Mouse (Mus musculus): ENCODE measurements around the gene Cenpe. TPM values are rescaled to one million over a fixed set of nuclear protein-coding genes. Genes with fewer than 3 reads are reported as not detected.
A peak's percentile ranks its signal among the peaks of the same experiment; 100 is the strongest.
"Not testable (repeated sequence)": the region's sequence is repeated elsewhere in the genome, so short reads cannot be mapped to it uniquely, and the experiment has no call there.

The Cenpe gene
- polyA plus RNA-seq (2014; fragmentation: Nextera tagmentation; extraction: Ambion mirVana) = 27.9 and 30.8 TPM in 2 replicates

DNA sequence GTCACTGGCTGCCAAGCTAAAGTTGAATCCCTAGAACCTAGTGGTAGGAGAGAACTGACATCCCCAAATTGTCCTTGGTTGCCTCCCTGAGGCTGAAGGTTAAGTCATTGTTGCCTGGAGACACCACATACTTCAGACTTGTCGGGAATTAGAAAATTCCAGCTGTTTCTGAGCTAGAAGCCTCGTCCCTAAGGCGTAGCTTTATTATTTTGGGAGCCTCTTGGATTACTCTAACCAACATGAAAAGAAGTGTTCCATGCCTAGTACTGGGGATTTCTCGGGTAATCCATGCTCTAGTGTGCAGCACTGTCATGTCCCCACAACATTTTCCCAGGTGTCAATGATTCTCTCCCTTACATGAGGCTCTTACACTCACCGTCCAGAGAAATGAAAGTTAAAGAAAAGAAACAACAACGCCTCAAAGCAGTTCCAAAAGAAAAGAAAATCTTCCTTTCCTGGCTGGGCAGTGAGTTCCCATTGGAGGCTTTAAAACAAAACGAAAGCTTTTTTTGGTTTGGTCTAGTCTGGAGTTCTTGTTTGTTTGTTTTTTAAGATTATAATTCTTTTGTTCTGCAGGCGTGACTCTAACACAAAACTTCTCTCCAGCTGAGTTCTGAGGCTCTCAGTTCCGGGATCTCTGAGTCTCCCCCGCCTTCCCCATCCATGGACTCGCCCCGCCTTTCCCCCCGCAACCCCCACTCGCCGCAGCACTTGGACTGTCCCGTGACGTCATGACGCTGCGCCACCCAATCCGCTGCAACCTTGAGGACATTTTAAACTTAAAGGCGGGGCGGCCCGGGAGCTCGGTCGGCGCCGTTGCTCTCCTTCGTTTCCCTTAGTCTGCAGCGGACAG lies at the start of gene Cenpe:
Gene Cenpe, plus strand, starts transcription at position 733 of the 853 bp plus-strand sequence.
- H3K4me2 ChIP-seq (ENCODE audit: low read length) = peak within 1 kb of the TSS; percentile 76
- H3K27me3 ChIP-seq (replicated peaks; ENCODE audit: control insufficient read depth, insufficient read depth, low read length) = no peaks in the 10 kb centered on the region
- H3K4me1 ChIP-seq (replicated peaks; ENCODE audit: control insufficient read depth, insufficient read depth, low read length) = peaks cover 6% of the 10 kb centered on the region; the same call in 1 of the 2 replicates
- WGBS = 2% methylated on average over 29 of the region's 29 CpGs
- peak within 1 kb of the TSS; percentile 71 for H3K9ac ChIP-seq (ENCODE audit: low read length)
- ATAC-seq (replicated peaks; ENCODE audit: low FRiP score, low TSS enrichment, low read depth) = peak; percentile 96
- peak; percentile 98 for DNase-seq (ENCODE audit: low spot score)
- H3K36me3 ChIP-seq (ENCODE audit: control insufficient read depth, insufficient read depth, low read length) = peaks cover 17% of the 10 kb centered on the region
- no peaks in the 10 kb centered on the region for H3K9me3 ChIP-seq (ENCODE audit: control insufficient read depth, low read length)
- H3K27ac ChIP-seq (ENCODE audit: low read depth) = peak within 1 kb of the TSS; percentile 43
- peak within 1 kb of the TSS; percentile 97 for H3K4me3 ChIP-seq (ENCODE audit: low read depth, low read length)

GRCm38 (mm10) chr3:135171898-135172446 lies 40.4 kb upstream of the Cenpe start:
- 61% methylated on average over 3 of the region's 3 CpGs for WGBS
- H3K9ac ChIP-seq (ENCODE audit: low read length) = no peak overlapping the region
- no peaks in the 10 kb centered on the region for H3K36me3 ChIP-seq (ENCODE audit: control insufficient read depth, insufficient read depth, low read length)
- H3K4me2 ChIP-seq (ENCODE audit: low read length) = no peak overlapping the region
- no peaks in the 10 kb centered on the region for H3K4me1 ChIP-seq (replicated peaks; ENCODE audit: control insufficient read depth, insufficient read depth, low read length)
- ATAC-seq (replicated peaks; ENCODE audit: low FRiP score, low TSS enrichment, low read depth) (no peak), DNase-seq (ENCODE audit: low spot score) (no peak)
- H3K27ac ChIP-seq (ENCODE audit: low read depth) = no peak overlapping the region
- no peaks in the 10 kb centered on the region for H3K27me3 ChIP-seq (replicated peaks; ENCODE audit: control insufficient read depth, insufficient read depth, low read length)
- no peaks in the 10 kb centered on the region for H3K9me3 ChIP-seq (ENCODE audit: control insufficient read depth, low read length)
- H3K4me3 ChIP-seq (ENCODE audit: low read depth, low read length) = no peak overlapping the region

DNA sequence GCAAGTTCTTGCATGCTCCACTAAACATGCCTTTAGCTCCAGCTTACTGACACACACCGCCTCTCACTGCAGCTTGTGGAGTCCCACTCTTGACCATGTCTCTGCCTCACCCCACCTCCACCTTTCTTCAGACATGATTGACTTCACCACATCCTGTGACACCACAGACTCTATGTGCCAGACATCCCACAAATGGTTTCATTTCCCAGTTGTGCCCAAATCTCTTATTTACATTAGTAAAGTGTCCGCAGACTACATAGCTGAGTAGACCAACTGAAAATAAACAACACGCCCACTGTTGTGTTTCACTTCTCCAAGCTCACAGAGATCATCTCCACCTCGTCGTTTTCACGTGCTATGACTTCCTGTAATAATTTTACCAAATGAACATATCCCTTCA lies 20.5 kb upstream of the Cenpe start:
- DNase-seq (ENCODE audit: low spot score) = no peak
- 75% methylated on average over 6 of the region's 6 CpGs for WGBS

GRCm38 (mm10) chr3:135198051-135198450 lies 14.3 kb upstream of the Cenpe start:
- not testable (repeated sequence) for H3K4me3 ChIP-seq (ENCODE audit: low read depth, low read length)

More for the DNA sequence above, 20.5 kb upstream of the Cenpe start:
- Histone ChIP-seq H3K4me1 (replicated peaks; ENCODE audit: control insufficient read depth, insufficient read depth, low read length) (no peaks in the 10 kb centered on the region), H3K36me3 (ENCODE audit: control insufficient read depth, insufficient read depth, low read length) (no peaks in the 10 kb centered on the region), H3K27ac (ENCODE audit: low read depth) (no peak overlapping the region), H3K4me2 (ENCODE audit: low read length) (no peak overlapping the region), H3K9ac (ENCODE audit: low read length) (no peak overlapping the region), H3K9me3 (ENCODE audit: control insufficient read depth, low read length) (no peaks in the 10 kb centered on the region), H3K4me3 (ENCODE audit: low read depth, low read length) (no peak overlapping the region), H3K27me3 (replicated peaks; ENCODE audit: control insufficient read depth, insufficient read depth, low read length) (no peaks in the 10 kb centered on the region)
- ATAC-seq (replicated peaks; ENCODE audit: low FRiP score, low TSS enrichment, low read depth) = no peak

DNA sequence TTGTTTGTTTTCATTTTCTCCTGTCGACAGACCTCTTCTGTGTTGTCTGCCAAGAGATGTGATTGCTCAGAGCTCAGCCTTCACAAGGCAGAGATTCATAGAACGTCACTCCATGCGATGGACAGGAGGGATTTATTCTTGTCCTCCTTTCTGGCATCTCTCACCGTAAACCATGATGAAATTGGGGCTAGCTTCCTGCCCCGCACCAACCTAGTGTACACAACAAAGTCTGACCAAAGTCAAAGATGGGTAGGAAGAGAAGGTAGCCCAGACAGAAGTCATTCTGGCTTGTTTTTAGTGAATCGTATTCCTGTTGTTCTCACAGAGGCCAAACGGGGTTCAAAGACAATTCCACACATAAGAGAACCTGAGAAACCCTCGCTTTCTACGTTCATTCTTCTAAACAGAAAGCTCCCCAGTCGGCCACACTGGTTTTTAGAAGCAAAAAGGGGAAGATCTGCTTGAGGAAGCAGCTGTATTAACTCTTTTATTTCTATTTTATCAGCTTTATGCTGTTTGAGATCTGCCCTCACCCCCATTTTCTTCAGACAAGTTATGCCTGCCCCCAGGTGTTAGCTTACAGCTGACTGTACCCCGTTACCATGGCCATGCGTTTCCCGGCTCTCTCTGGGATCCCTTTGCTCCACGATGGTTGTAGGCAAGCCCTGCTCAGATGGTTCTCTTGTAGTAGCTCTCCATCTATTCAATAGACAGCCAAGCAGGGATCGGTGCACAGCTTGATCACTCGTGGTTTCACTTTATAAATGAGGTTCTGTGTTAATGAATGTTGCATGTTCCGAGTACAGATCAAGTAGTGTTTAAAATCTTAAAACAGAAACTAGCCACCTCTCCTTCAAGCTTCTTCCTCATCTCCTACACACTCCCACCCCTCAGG lies 11.7 kb upstream of the Cenpe start:
- no peaks in the 10 kb centered on the region for H3K4me1 ChIP-seq (replicated peaks; ENCODE audit: control insufficient read depth, insufficient read depth, low read length)
- no peaks in the 10 kb centered on the region for H3K27me3 ChIP-seq (replicated peaks; ENCODE audit: control insufficient read depth, insufficient read depth, low read length)
- no peak overlapping the region for H3K9ac ChIP-seq (ENCODE audit: low read length)
- H3K4me2 ChIP-seq (ENCODE audit: low read length) = no peak overlapping the region
- DNase-seq (ENCODE audit: low spot score) (no peak), ATAC-seq (replicated peaks; ENCODE audit: low FRiP score, low TSS enrichment, low read depth) (no peak)
- WGBS = 84% methylated on average over 17 of the region's 17 CpGs
- no peaks in the 10 kb centered on the region for H3K9me3 ChIP-seq (ENCODE audit: control insufficient read depth, low read length)
- no peaks in the 10 kb centered on the region for H3K36me3 ChIP-seq (ENCODE audit: control insufficient read depth, insufficient read depth, low read length)
- H3K4me3 ChIP-seq (ENCODE audit: low read depth, low read length) = no peak overlapping the region
- H3K27ac ChIP-seq (ENCODE audit: low read depth) = no peak overlapping the region

More at GRCm38 (mm10) chr3:135198051-135198450, 14.3 kb upstream of the Cenpe start:
- H3K27ac ChIP-seq (ENCODE audit: low read depth); H3K4me1 ChIP-seq (replicated peaks; ENCODE audit: control insufficient read depth, insufficient read depth, low read length); DNase-seq (ENCODE audit: low spot score); H3K27me3 ChIP-seq (replicated peaks; ENCODE audit: control insufficient read depth, insufficient read depth, low read length); H3K4me2 ChIP-seq (ENCODE audit: low read length); ATAC-seq (replicated peaks; ENCODE audit: low FRiP score, low TSS enrichment, low read depth); H3K36me3 ChIP-seq (ENCODE audit: control insufficient read depth, insufficient read depth, low read length); H3K9me3 ChIP-seq (ENCODE audit: control insufficient read depth, low read length); H3K9ac ChIP-seq (ENCODE audit: low read length): not testable (repeated sequence)
- WGBS = 93% methylated on average over 2 of the region's 2 CpGs

DNA sequence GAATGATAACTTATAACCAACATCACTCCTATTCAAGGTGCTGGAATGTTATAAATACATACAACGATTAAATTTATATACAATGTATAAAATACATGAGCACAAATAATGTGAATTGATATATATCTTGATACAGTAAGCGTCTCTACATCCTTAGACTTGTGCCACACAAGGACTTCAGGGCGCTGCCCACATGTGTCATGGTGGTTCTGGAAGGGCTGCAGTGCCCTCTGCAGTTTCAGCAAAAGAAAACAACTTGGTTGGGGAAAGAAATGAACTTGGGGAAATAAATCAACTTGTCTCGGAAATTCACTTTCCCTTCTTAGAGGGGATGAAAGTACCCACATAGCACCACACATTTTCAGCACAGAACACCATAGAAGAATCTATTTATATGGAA lies 5.7 kb upstream of the Cenpe start:
- H3K4me2 ChIP-seq (ENCODE audit: low read length) = no peak overlapping the region

DNA sequence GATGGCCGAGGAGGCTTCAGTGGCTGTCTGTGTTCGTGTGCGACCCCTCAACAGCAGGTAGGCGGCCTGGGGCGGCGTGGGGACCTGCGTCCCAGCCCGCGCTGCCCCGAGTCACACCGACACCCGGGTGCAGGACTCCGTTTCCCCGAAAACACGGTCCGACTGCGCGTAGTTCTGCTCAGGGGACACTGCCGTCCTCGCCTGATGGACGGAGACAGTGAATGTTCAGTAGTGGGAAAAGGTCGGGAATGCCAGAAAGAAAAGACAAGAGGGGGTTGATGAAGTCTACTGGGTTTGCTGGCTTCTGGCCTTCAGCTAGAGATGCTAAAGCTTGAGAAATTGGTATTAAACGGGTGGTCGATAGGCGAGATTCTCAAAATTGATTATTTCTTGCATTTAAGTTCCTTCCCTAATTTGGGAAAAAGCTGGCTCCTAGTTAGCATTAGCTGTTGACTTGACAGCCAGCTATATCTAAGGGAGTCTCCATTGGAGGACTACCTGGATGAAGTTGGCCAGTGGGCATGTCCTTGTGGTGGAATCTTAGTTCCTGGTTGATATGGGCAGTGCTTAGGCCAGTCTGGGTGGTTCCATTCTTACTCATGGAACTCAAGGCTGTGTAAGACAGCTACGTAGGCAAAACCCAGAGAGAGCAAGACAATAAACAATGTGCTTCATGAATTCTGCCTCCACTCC lies 467 bp downstream of the Cenpe start:
- Histone ChIP-seq H3K9ac (ENCODE audit: low read length) (peak overlapping the region; percentile 71), H3K4me1 (replicated peaks; ENCODE audit: control insufficient read depth, insufficient read depth, low read length) (peaks cover 6% of the 10 kb centered on the region; the same call in 1 of the 2 replicates), H3K9me3 (ENCODE audit: control insufficient read depth, low read length) (no peaks in the 10 kb centered on the region), H3K27me3 (replicated peaks; ENCODE audit: control insufficient read depth, insufficient read depth, low read length) (no peaks in the 10 kb centered on the region), H3K27ac (ENCODE audit: low read depth) (no peak overlapping the region), H3K4me3 (ENCODE audit: low read depth, low read length) (peak overlapping the region; percentile 97), H3K4me2 (ENCODE audit: low read length) (peak overlapping the region; percentile 76), H3K36me3 (ENCODE audit: control insufficient read depth, insufficient read depth, low read length) (peaks cover 23% of the 10 kb centered on the region)
- DNase-seq (ENCODE audit: low spot score) (peak; percentile 53), ATAC-seq (replicated peaks; ENCODE audit: low FRiP score, low TSS enrichment, low read depth) (peak; percentile 29; the same call in 1 of the 2 replicates)
- under 1% methylated on average over 26 of the region's 26 CpGs for WGBS

More for the DNA sequence above, 5.7 kb upstream of the Cenpe start:
- no peaks in the 10 kb centered on the region for H3K9me3 ChIP-seq (ENCODE audit: control insufficient read depth, low read length)
- H3K36me3 ChIP-seq (ENCODE audit: control insufficient read depth, insufficient read depth, low read length) = no peaks in the 10 kb centered on the region
- 37% methylated on average over 4 of the region's 4 CpGs for WGBS
- DNase-seq (ENCODE audit: low spot score) = no peak
- no peaks in the 10 kb centered on the region for H3K27me3 ChIP-seq (replicated peaks; ENCODE audit: control insufficient read depth, insufficient read depth, low read length)
- no peak for ATAC-seq (replicated peaks; ENCODE audit: low FRiP score, low TSS enrichment, low read depth)
- H3K27ac ChIP-seq (ENCODE audit: low read depth) = no peak overlapping the region
- no peak overlapping the region for H3K9ac ChIP-seq (ENCODE audit: low read length)
- H3K4me3 ChIP-seq (ENCODE audit: low read depth, low read length) = no peak overlapping the region
- H3K4me1 ChIP-seq (replicated peaks; ENCODE audit: control insufficient read depth, insufficient read depth, low read length) = 0 out of 2 replicates have a peak, but pooled peaks cover under 1% of the 10 kb centered on the region

GRCm38 (mm10) chr3:135232058-135232457 lies 19.7 kb downstream of the Cenpe start:
- H3K27ac ChIP-seq (ENCODE audit: low read depth) = no peak overlapping the region
- H3K9ac ChIP-seq (ENCODE audit: low read length) = no peak overlapping the region
- WGBS = 77% methylated on average over 3 of the region's 3 CpGs
- ATAC-seq (replicated peaks; ENCODE audit: low FRiP score, low TSS enrichment, low read depth) (no peak), DNase-seq (ENCODE audit: low spot score) (no peak)
- H3K4me1 ChIP-seq (replicated peaks; ENCODE audit: control insufficient read depth, insufficient read depth, low read length) = no peaks in the 10 kb centered on the region
- peaks cover 77% of the 10 kb centered on the region for H3K36me3 ChIP-seq (ENCODE audit: control insufficient read depth, insufficient read depth, low read length)
- H3K4me2 ChIP-seq (ENCODE audit: low read length) = no peak overlapping the region
- H3K27me3 ChIP-seq (replicated peaks; ENCODE audit: control insufficient read depth, insufficient read depth, low read length) = no peaks in the 10 kb centered on the region
- no peaks in the 10 kb centered on the region for H3K9me3 ChIP-seq (ENCODE audit: control insufficient read depth, low read length)
- H3K4me3 ChIP-seq (ENCODE audit: low read depth, low read length) = no peak overlapping the region
